Mouse (Mus musculus): ENCODE data around the gene Ntng2. TPM values are rescaled to one million over a fixed set of nuclear protein-coding genes. Genes with fewer than 3 reads are reported as not detected.

The Ntng2 gene
- polyA plus RNA-seq, 1 experiment from 2014 or later, result 4.6 TPM

GRCm38 (mm10) chr2:29183266-29183924, 69.4 kb downstream of the Ntng2 start:
- Histone ChIP-seq H3K27ac (ENCODE audit: low read depth, low read length) (no peak overlapping the region), H3K4me3 (ENCODE audit: low read depth, low read length) (no peak overlapping the region), H3K9ac (ENCODE audit: low read length) (no peak overlapping the region), H3K27me3 (ENCODE audit: control insufficient read depth, insufficient read depth, low read length) (no peaks in the 10 kb centered on the region), H3K36me3 (ENCODE audit: control insufficient read depth, insufficient read depth, low read length) (peaks cover 6% of the 10 kb centered on the region; the same call in 1 of the 2 replicates), H3K9me3 (ENCODE audit: control insufficient read depth, low read length) (no peaks in the 10 kb centered on the region), H3K4me2 (no peak overlapping the region), H3K4me1 (ENCODE audit: control insufficient read depth, insufficient read depth, low read length) (peaks cover 2% of the 10 kb centered on the region; the same call in 1 of the 2 replicates)
- DNase-seq (ENCODE audit: low spot score, missing footprints) (no peak), ATAC-seq (ENCODE audit: low FRiP score) (no peak)
- 83% methylated on average over 6 of the region's 6 CpGs for WGBS

GRCm38 (mm10) chr2:29181111-29181510, 71.7 kb downstream of the Ntng2 start:
- H3K4me1 ChIP-seq (ENCODE audit: control insufficient read depth, insufficient read depth, low read length), result peaks cover under 1% of the 10 kb centered on the region; the same call in 1 of the 2 replicates
- 85% methylated on average over 2 of the region's 2 CpGs for WGBS
- H3K36me3 ChIP-seq (ENCODE audit: control insufficient read depth, insufficient read depth, low read length), result peaks cover 9% of the 10 kb centered on the region

GRCm38 (mm10) chr2:29179810-29180209, 73.0 kb downstream of the Ntng2 start:
- no peak overlapping the region for H3K9ac ChIP-seq (ENCODE audit: low read length)
- H3K27me3 ChIP-seq (ENCODE audit: control insufficient read depth, insufficient read depth, low read length), result no peaks in the 10 kb centered on the region
- WGBS, result 88% methylated on average over 4 of the region's 4 CpGs
- ATAC-seq (ENCODE audit: low FRiP score) (no peak), DNase-seq (ENCODE audit: low spot score, missing footprints) (no peak)
- no peaks in the 10 kb centered on the region for H3K9me3 ChIP-seq (ENCODE audit: control insufficient read depth, low read length)
- no peaks in the 10 kb centered on the region for H3K4me1 ChIP-seq (ENCODE audit: control insufficient read depth, insufficient read depth, low read length)
- no peak overlapping the region for H3K27ac ChIP-seq (ENCODE audit: low read depth, low read length)
- no peak overlapping the region for H3K4me2 ChIP-seq
- H3K36me3 ChIP-seq (ENCODE audit: control insufficient read depth, insufficient read depth, low read length), result peaks cover 9% of the 10 kb centered on the region
- H3K4me3 ChIP-seq (ENCODE audit: low read depth, low read length), result no peak overlapping the region

More at GRCm38 (mm10) chr2:29181111-29181510, 71.7 kb downstream of the Ntng2 start:
- Histone ChIP-seq H3K4me3 (ENCODE audit: low read depth, low read length) (no peak overlapping the region), H3K9ac (ENCODE audit: low read length) (no peak overlapping the region), H3K27ac (ENCODE audit: low read depth, low read length) (no peak overlapping the region), H3K27me3 (ENCODE audit: control insufficient read depth, insufficient read depth, low read length) (no peaks in the 10 kb centered on the region), H3K9me3 (ENCODE audit: control insufficient read depth, low read length) (no peaks in the 10 kb centered on the region), H3K4me2 (no peak overlapping the region)
- ATAC-seq (ENCODE audit: low FRiP score) (no peak), DNase-seq (ENCODE audit: low spot score, missing footprints) (no peak)

- Histone ChIP-seq H3K4me2 (no peak overlapping the region), H3K9me3 (ENCODE audit: control insufficient read depth, low read length) (no peaks in the 10 kb centered on the region), H3K4me3 (ENCODE audit: low read depth, low read length) (no peak overlapping the region), H3K9ac (ENCODE audit: low read length) (no peak overlapping the region), H3K27me3 (ENCODE audit: control insufficient read depth, insufficient read depth, low read length) (no peaks in the 10 kb centered on the region), H3K4me1 (ENCODE audit: control insufficient read depth, insufficient read depth, low read length) (no peaks in the 10 kb centered on the region), H3K36me3 (ENCODE audit: control insufficient read depth, insufficient read depth, low read length) (peaks cover 13% of the 10 kb centered on the region), H3K27ac (ENCODE audit: low read depth, low read length) (no peak overlapping the region)
- 95% methylated on average over 3 of the region's 3 CpGs for WGBS
- ATAC-seq (ENCODE audit: low FRiP score), result no peak
- no peak for DNase-seq (ENCODE audit: low spot score, missing footprints)
Measured at GRCm38 (mm10) chr2:29174887-29175286, 77.9 kb downstream of the Ntng2 start.

- Histone ChIP-seq H3K4me3 (ENCODE audit: low read depth, low read length) (no peak overlapping the region), H3K36me3 (ENCODE audit: control insufficient read depth, insufficient read depth, low read length) (peaks cover 12% of the 10 kb centered on the region), H3K4me1 (ENCODE audit: control insufficient read depth, insufficient read depth, low read length) (no peaks in the 10 kb centered on the region), H3K9me3 (ENCODE audit: control insufficient read depth, low read length) (no peaks in the 10 kb centered on the region), H3K27me3 (ENCODE audit: control insufficient read depth, insufficient read depth, low read length) (no peaks in the 10 kb centered on the region), H3K4me2 (no peak overlapping the region), H3K27ac (ENCODE audit: low read depth, low read length) (no peak overlapping the region), H3K9ac (ENCODE audit: low read length) (no peak overlapping the region)
- DNase-seq (ENCODE audit: low spot score, missing footprints), result no peak
- WGBS, result 94% methylated on average over 5 of the region's 5 CpGs
- no peak for ATAC-seq (ENCODE audit: low FRiP score)
Measured at GRCm38 (mm10) chr2:29168067-29168466, 84.7 kb downstream of the Ntng2 start.

- ATAC-seq (ENCODE audit: low FRiP score) (no peak), DNase-seq (ENCODE audit: low spot score, missing footprints) (no peak)
- no peaks in the 10 kb centered on the region for H3K9me3 ChIP-seq (ENCODE audit: control insufficient read depth, low read length)
- no peaks in the 10 kb centered on the region for H3K27me3 ChIP-seq (ENCODE audit: control insufficient read depth, insufficient read depth, low read length)
- no peak overlapping the region for H3K27ac ChIP-seq (ENCODE audit: low read depth, low read length)
- H3K36me3 ChIP-seq (ENCODE audit: control insufficient read depth, insufficient read depth, low read length), result peaks cover 6% of the 10 kb centered on the region; the same call in 1 of the 2 replicates
- WGBS, result 38% methylated on average over 2 of the region's 2 CpGs
- H3K4me1 ChIP-seq (ENCODE audit: control insufficient read depth, insufficient read depth, low read length), result no peaks in the 10 kb centered on the region
- no peak overlapping the region for H3K4me3 ChIP-seq (ENCODE audit: low read depth, low read length)
- no peak overlapping the region for H3K9ac ChIP-seq (ENCODE audit: low read length)
- H3K4me2 ChIP-seq, result no peak overlapping the region
Measured at GRCm38 (mm10) chr2:29151941-29152340, 100.9 kb downstream of the Ntng2 start.

Other genes starting within 250 kb of the Ntng2 start
- 0.77 and 1.2 TPM in 2 replicates for gene Cfap77, start 197.9 kb downstream of the Ntng2 start, polyA plus RNA-seq (2014; fragmentation: Nextera tagmentation; extraction: Ambion mirVana)
- gene Ttf1, start 192.7 kb downstream of the Ntng2 start, polyA plus RNA-seq (2014; fragmentation: Nextera tagmentation; extraction: Ambion mirVana), result 11.4 and 13.8 TPM in 2 replicates
- gene Setx, start 128.8 kb downstream of the Ntng2 start, polyA plus RNA-seq (2014; fragmentation: Nextera tagmentation; extraction: Ambion mirVana), result 11.0 and 11.2 TPM in 2 replicates
- gene Med27, start 93.8 kb upstream of the Ntng2 start, polyA plus RNA-seq (2014; fragmentation: Nextera tagmentation; extraction: Ambion mirVana), result 67.5 and 68.4 TPM in 2 replicates